Mouse (Mus musculus) neural tube, embryonic 14.5 days (tissue): ENCODE results near the gene Foxo6. TPM values are rescaled to one million over a fixed set of nuclear protein-coding genes. Genes with fewer than 3 reads are reported as not detected.

Experiments
- polyA plus RNA-seq: library from polyadenylated mRNA; unstranded; fragments of >200 nt; fragmentation: Nextera tagmentation; extraction: Ambion mirVana; gene quantifications from 2 replicates; pipeline ENCODE4 v1.2.1, GENCODE M21; 2014

Foxo6 gene
- polyA plus RNA-seq, 1 experiment from 2014 or later, result 1.1 TPM

Other genes with a start within 250 kb of the Foxo6 start
- gene AL607142.1, start 222.4 kb downstream of the Foxo6 start, polyA plus RNA-seq, result not detected in 2 replicates
- gene Edn2, start 126.1 kb downstream of the Foxo6 start, polyA plus RNA-seq, result 0.32 TPM in 1 of 2 replicates, not detected in the other
- 90.8 and 94.6 TPM in 2 replicates for gene Scmh1, start 117.9 kb upstream of the Foxo6 start, polyA plus RNA-seq
- 0.15 TPM in 1 of 2 replicates, not detected in the other for gene Slfnl1, start 244.9 kb upstream of the Foxo6 start, polyA plus RNA-seq